Mouse (Mus musculus) megakaryocyte, embryonic 14.5 days (primary cell): ENCODE results near the gene Slfnl1.

Source experiments
- FLI1 ChIP-seq: IDR thresholded peaks from 2 replicates; pipeline ENCODE4 v1.6.1; 2012; ENCODE audit warnings: low read length, inconsistent platforms, mixed read lengths
- GATA1 ChIP-seq: IDR thresholded peaks from 3 replicates; pipeline ENCODE4 v1.6.1; 2012; ENCODE audit warnings: mixed read lengths, low read length, inconsistent platforms, borderline replicate concordance

GRCm38 (mm10) chr4:120544896-120545295 is 12.9 kb downstream of the Slfnl1 start:
- TF ChIP-seq GATA1 (no peak), FLI1 (no peak)
